Mouse (Mus musculus): ENCODE data around the gene Lrrc63. TPM values are rescaled to one million over a fixed set of nuclear protein-coding genes. Genes with fewer than 3 reads are reported as not detected.

Lrrc63 gene
- polyA plus RNA-seq, 2 experiments, result not detected

- H3K27ac ChIP-seq (replicated peaks; ENCODE audit: low read depth, low read length), result no peak overlapping the region
- no peak overlapping the region for H3K4me2 ChIP-seq (replicated peaks; ENCODE audit: low read depth, low read length, severe bottlenecking)
- H3K9me3 ChIP-seq (ENCODE audit: control insufficient read depth, low read length), result no peaks in the 10 kb centered on the region
- H3K9ac ChIP-seq (ENCODE audit: low read depth, low read length, severe bottlenecking), result no peak overlapping the region
- ATAC-seq (ENCODE audit: low FRiP score, low read depth), result no peak
- no peak for TF ChIP-seq POLR2A (IDR thresholded peaks at IDR 0.05; ENCODE audit: borderline replicate concordance, extremely low read depth, insufficient read depth, insufficient read length)
- DNase-seq (ENCODE audit: low spot score), result no peak
- WGBS, result 78% methylated on average over 25 of the region's 25 CpGs
- no peaks in the 10 kb centered on the region for H3K27me3 ChIP-seq (ENCODE audit: control insufficient read depth, insufficient read depth, low read length)
- H3K4me1 ChIP-seq (ENCODE audit: control insufficient read depth, insufficient read depth, low read length), result no peaks in the 10 kb centered on the region
- no peaks in the 10 kb centered on the region for H3K36me3 ChIP-seq (ENCODE audit: control insufficient read depth, insufficient read depth, low read length)
- no peak overlapping the region for H3K4me3 ChIP-seq (replicated peaks; ENCODE audit: low read length)
Observed at GRCm38 (mm10) chr14:75136119-75136966, 5.7 kb upstream of the Lrrc63 start.

- no peaks in the 10 kb centered on the region for H3K27me3 ChIP-seq (ENCODE audit: control insufficient read depth, insufficient read depth, low read length)
- H3K9ac ChIP-seq (ENCODE audit: low read depth, low read length, severe bottlenecking), result no peak overlapping the region
- no peak for TF ChIP-seq POLR2A (IDR thresholded peaks at IDR 0.05; ENCODE audit: borderline replicate concordance, extremely low read depth, insufficient read depth, insufficient read length)
- no peaks in the 10 kb centered on the region for H3K9me3 ChIP-seq (ENCODE audit: control insufficient read depth, low read length)
- H3K4me3 ChIP-seq (replicated peaks; ENCODE audit: low read length), result peak overlapping the region; percentile 58
- ATAC-seq (ENCODE audit: low FRiP score, low read depth) (no peak), DNase-seq (ENCODE audit: low spot score) (no peak)
- H3K4me1 ChIP-seq (ENCODE audit: control insufficient read depth, insufficient read depth, low read length), result no peaks in the 10 kb centered on the region
- H3K36me3 ChIP-seq (ENCODE audit: control insufficient read depth, insufficient read depth, low read length), result no peaks in the 10 kb centered on the region
- H3K27ac ChIP-seq (replicated peaks; ENCODE audit: low read depth, low read length), result no peak overlapping the region
- H3K4me2 ChIP-seq (replicated peaks; ENCODE audit: low read depth, low read length, severe bottlenecking), result peak overlapping the region; percentile 90
- WGBS, result 4% methylated on average over 12 of the region's 12 CpGs
Observed at GRCm38 (mm10) chr14:75131324-75131935, 749 bp upstream of the Lrrc63 start.

GRCm38 (mm10) chr14:75121658-75122057 lies 9.0 kb downstream of the Lrrc63 start:
- WGBS, result 78% methylated on average over 8 of the region's 8 CpGs
- Histone ChIP-seq H3K9ac (ENCODE audit: low read depth, low read length, severe bottlenecking) (no peak overlapping the region), H3K27ac (replicated peaks; ENCODE audit: low read depth, low read length) (no peak overlapping the region), H3K27me3 (ENCODE audit: control insufficient read depth, insufficient read depth, low read length) (no peaks in the 10 kb centered on the region), H3K9me3 (ENCODE audit: control insufficient read depth, low read length) (no peaks in the 10 kb centered on the region), H3K4me2 (replicated peaks; ENCODE audit: low read depth, low read length, severe bottlenecking) (no peak overlapping the region), H3K36me3 (ENCODE audit: control insufficient read depth, insufficient read depth, low read length) (no peaks in the 10 kb centered on the region), H3K4me1 (ENCODE audit: control insufficient read depth, insufficient read depth, low read length) (no peaks in the 10 kb centered on the region), H3K4me3 (replicated peaks; ENCODE audit: low read length) (no peak overlapping the region)
- TF ChIP-seq POLR2A (IDR thresholded peaks at IDR 0.05; ENCODE audit: borderline replicate concordance, extremely low read depth, insufficient read depth, insufficient read length), result no peak
- ATAC-seq (ENCODE audit: low FRiP score, low read depth) (no peak), DNase-seq (ENCODE audit: low spot score) (no peak)

- no peaks in the 10 kb centered on the region for H3K36me3 ChIP-seq (ENCODE audit: control insufficient read depth, insufficient read depth, low read length)
- no peaks in the 10 kb centered on the region for H3K4me1 ChIP-seq (ENCODE audit: control insufficient read depth, insufficient read depth, low read length)
- no peak for TF ChIP-seq POLR2A (IDR thresholded peaks at IDR 0.05; ENCODE audit: borderline replicate concordance, extremely low read depth, insufficient read depth, insufficient read length)
- H3K9me3 ChIP-seq (ENCODE audit: control insufficient read depth, low read length), result no peaks in the 10 kb centered on the region
- no peak for ATAC-seq (ENCODE audit: low FRiP score, low read depth)
- H3K9ac ChIP-seq (ENCODE audit: low read depth, low read length, severe bottlenecking), result no peak overlapping the region
- no peak overlapping the region for H3K4me2 ChIP-seq (replicated peaks; ENCODE audit: low read depth, low read length, severe bottlenecking)
- H3K27me3 ChIP-seq (ENCODE audit: control insufficient read depth, insufficient read depth, low read length), result no peaks in the 10 kb centered on the region
- no peak overlapping the region for H3K27ac ChIP-seq (replicated peaks; ENCODE audit: low read depth, low read length)
- no peak for DNase-seq (ENCODE audit: low spot score)
- 88% methylated on average over 5 of the region's 5 CpGs for WGBS
- H3K4me3 ChIP-seq (replicated peaks; ENCODE audit: low read length), result no peak overlapping the region
Observed at GRCm38 (mm10) chr14:75102956-75103355, 27.7 kb downstream of the Lrrc63 start.

- no peak for TF ChIP-seq POLR2A (IDR thresholded peaks at IDR 0.05; ENCODE audit: borderline replicate concordance, extremely low read depth, insufficient read depth, insufficient read length)
Observed at GRCm38 (mm10) chr14:75077946-75078345, 52.7 kb downstream of the Lrrc63 start.

More at GRCm38 (mm10) chr14:75077946-75078345, 52.7 kb downstream of the Lrrc63 start:
- H3K27ac ChIP-seq (replicated peaks; ENCODE audit: low read depth, low read length), result no peak overlapping the region
- H3K4me3 ChIP-seq (replicated peaks; ENCODE audit: low read length), result no peak overlapping the region
- H3K4me2 ChIP-seq (replicated peaks; ENCODE audit: low read depth, low read length, severe bottlenecking), result no peak overlapping the region
- 77% methylated on average over 6 of the region's 6 CpGs for WGBS
- H3K4me1 ChIP-seq (ENCODE audit: control insufficient read depth, insufficient read depth, low read length), result no peaks in the 10 kb centered on the region
- no peaks in the 10 kb centered on the region for H3K9me3 ChIP-seq (ENCODE audit: control insufficient read depth, low read length)
- no peak for ATAC-seq (ENCODE audit: low FRiP score, low read depth)
- H3K27me3 ChIP-seq (ENCODE audit: control insufficient read depth, insufficient read depth, low read length), result no peaks in the 10 kb centered on the region
- peak; percentile 35 for DNase-seq (ENCODE audit: low spot score)
- H3K9ac ChIP-seq (ENCODE audit: low read depth, low read length, severe bottlenecking), result no peak overlapping the region
- no peaks in the 10 kb centered on the region for H3K36me3 ChIP-seq (ENCODE audit: control insufficient read depth, insufficient read depth, low read length)
